Mouse (Mus musculus): ENCODE measurements around the gene Capn12. TPM values are rescaled to one million over a fixed set of nuclear protein-coding genes. Genes with fewer than 3 reads are reported as not detected.

The Capn12 gene
- polyA plus RNA-seq, 1 experiment: 0.14 TPM

DNA sequence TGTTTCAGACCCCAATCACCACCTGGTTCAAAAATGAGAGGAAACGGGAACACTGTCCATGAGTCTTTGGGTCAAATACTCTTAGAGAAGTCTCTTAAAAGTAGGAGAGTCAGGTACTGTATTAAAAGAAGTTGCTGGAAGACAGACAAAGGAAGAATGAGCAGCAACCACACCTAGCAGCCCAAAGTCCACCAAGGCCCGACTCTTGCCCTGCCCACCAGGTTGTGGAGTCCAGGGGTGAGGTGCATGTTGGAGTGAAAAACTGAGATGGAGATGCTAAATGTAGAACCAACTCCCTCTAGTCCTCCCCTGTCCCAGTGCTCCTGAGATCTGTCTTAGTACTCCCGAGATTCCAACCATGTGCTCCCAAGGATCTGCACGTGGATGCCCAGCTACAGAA, 30.6 kb upstream of the Capn12 start:
- H3K27ac ChIP-seq (ENCODE audit: control insufficient read depth, insufficient read depth, low read depth, low read length): no peak overlapping the region
- no peak for TF ChIP-seq POLR2A (IDR thresholded peaks at IDR 0.05; ENCODE audit: control insufficient read depth, low read depth, low read length)
- TF ChIP-seq CTCF (IDR thresholded peaks at IDR 0.05; ENCODE audit: control insufficient read depth, insufficient read depth, insufficient replicate concordance, low read depth, low read length): no peak

DNA sequence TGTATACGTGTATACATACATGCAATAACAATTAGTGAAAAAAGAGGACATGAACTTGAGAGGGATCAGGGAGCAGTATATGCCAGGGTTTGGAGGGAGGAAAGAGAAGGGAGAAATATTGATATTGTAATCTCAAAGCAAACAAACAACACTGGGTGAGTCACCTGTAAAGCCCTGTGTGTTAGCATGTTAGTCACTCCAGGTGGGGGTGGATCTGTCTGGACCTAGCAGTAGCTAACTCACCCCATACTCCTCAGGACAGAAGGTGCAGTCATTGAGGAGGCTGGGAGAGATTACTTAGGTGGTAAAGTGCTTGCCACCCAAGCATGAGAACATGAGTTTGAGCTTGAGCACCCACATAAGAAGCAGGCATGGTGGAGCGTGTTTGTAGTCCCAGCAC, 21.3 kb upstream of the Capn12 start:
- no peak overlapping the region for H3K27ac ChIP-seq (ENCODE audit: control insufficient read depth, insufficient read depth, low read depth, low read length)
- H3K4me1 ChIP-seq (ENCODE audit: control insufficient read depth, insufficient read depth, low read length): peaks cover 10% of the 10 kb centered on the region
- TF ChIP-seq CTCF (IDR thresholded peaks at IDR 0.05; ENCODE audit: control insufficient read depth, insufficient read depth, insufficient replicate concordance, low read depth, low read length) (no peak), POLR2A (IDR thresholded peaks at IDR 0.05; ENCODE audit: control insufficient read depth, low read depth, low read length) (no peak)
- H3K36me3 ChIP-seq (ENCODE audit: control insufficient read depth, insufficient read depth, low read length): no peaks in the 10 kb centered on the region
- no peaks in the 10 kb centered on the region; the same call in 1 of the 2 replicates for H3K27me3 ChIP-seq (ENCODE audit: control insufficient read depth, insufficient read depth, low read length)
- H3K4me3 ChIP-seq (ENCODE audit: control insufficient read depth, low read depth, low read length): no peak overlapping the region

More for the DNA sequence above, 30.6 kb upstream of the Capn12 start:
- Histone ChIP-seq H3K4me1 (ENCODE audit: control insufficient read depth, insufficient read depth, low read length) (no peaks in the 10 kb centered on the region), H3K4me3 (ENCODE audit: control insufficient read depth, low read depth, low read length) (no peak overlapping the region), H3K36me3 (ENCODE audit: control insufficient read depth, insufficient read depth, low read length) (no peaks in the 10 kb centered on the region), H3K27me3 (ENCODE audit: control insufficient read depth, insufficient read depth, low read length) (no peaks in the 10 kb centered on the region)

DNA sequence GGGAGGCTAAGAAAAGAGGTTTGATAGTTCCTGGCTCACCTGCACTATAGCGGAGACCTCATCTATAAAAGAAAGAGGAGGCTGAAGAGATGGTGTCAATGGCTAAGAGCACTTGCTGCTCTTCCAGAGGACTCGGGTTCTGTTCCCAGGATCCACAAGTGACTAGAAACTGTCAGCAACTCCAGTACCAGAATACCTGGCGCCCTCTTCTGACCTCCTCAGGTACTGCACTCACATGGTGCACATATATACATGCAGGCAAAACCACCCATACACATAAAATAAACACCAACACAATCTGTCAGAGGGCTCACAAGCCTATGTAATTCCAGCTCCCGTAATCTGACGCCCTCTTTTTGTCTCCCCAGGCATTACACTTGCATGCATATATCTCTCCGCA, 20.3 kb upstream of the Capn12 start:
- no peaks in the 10 kb centered on the region for H3K36me3 ChIP-seq (ENCODE audit: control insufficient read depth, insufficient read depth, low read length)
- no peak overlapping the region for H3K4me3 ChIP-seq (ENCODE audit: control insufficient read depth, low read depth, low read length)
- H3K27ac ChIP-seq (ENCODE audit: control insufficient read depth, insufficient read depth, low read depth, low read length): no peak overlapping the region
- TF ChIP-seq CTCF (IDR thresholded peaks at IDR 0.05; ENCODE audit: control insufficient read depth, insufficient read depth, insufficient replicate concordance, low read depth, low read length): peak; percentile 40; the same call in 1 of the 2 replicates
- TF ChIP-seq POLR2A (IDR thresholded peaks at IDR 0.05; ENCODE audit: control insufficient read depth, low read depth, low read length): no peak
- peaks cover 14% of the 10 kb centered on the region for H3K4me1 ChIP-seq (ENCODE audit: control insufficient read depth, insufficient read depth, low read length)
- no peaks in the 10 kb centered on the region; the same call in 1 of the 2 replicates for H3K27me3 ChIP-seq (ENCODE audit: control insufficient read depth, insufficient read depth, low read length)

DNA sequence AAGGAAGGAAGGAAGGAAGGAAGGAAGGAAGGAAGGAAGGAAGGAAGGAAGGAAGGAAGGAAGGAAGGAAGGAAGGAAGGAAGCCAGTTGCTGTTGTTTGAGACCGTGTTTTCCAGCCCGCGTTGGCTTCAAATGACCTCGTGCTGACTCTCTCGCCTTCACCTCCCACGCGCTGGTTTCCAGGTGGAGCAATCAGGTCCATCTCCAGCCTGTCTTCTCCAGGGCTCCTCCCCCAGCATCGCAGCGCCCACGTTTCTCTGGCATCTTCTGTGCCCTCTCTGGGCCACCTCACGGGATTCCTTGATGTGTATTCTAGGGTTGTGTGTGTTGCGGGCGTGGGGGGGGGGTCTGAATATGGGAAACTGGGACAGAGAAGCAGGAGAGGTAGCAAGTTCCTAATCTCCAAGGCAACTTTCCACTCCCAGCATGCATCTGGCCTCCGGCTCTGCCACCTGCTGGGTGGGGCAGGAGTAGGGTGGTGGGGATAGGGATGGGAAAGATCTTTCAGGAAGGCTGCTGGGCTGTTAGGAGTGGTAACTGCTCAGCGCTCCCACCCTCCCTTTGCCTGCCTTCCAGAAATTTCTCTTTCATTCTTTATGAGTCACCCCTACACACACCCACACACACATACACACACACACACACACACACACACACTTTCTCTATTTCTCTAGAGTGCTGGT, 18.3 kb upstream of the Capn12 start:
- H3K27ac ChIP-seq (ENCODE audit: control insufficient read depth, insufficient read depth, low read depth, low read length): no peak overlapping the region
- TF ChIP-seq POLR2A (IDR thresholded peaks at IDR 0.05; ENCODE audit: control insufficient read depth, low read depth, low read length) (no peak), CTCF (IDR thresholded peaks at IDR 0.05; ENCODE audit: control insufficient read depth, insufficient read depth, insufficient replicate concordance, low read depth, low read length) (no peak)

DNA sequence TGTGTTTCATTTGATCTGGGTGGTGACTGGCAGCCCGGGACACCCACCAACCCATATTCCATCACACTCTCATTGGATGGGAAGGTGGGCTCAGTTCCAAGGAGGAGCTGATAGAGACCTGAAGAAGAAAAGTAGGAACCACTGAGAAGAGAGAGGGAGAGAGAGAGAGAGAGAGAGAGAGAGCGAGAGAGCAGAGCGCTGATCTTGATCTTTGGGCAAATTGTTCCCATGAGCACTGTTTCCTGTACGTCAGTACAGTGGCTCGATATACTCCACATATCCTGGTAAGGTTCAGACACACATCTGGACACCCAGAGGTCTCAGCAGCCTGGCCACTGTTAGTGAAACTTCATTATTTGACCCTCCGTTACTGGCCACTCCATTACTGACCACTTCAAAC, 17.7 kb upstream of the Capn12 start, which contains the start of gene Lgals7:
Lgals7 (plus strand) TSS at position 314 of the 400 bp plus-strand sequence.
- Histone ChIP-seq H3K4me1 (ENCODE audit: control insufficient read depth, insufficient read depth, low read length) (peaks cover 23% of the 10 kb centered on the region), H3K27me3 (ENCODE audit: control insufficient read depth, insufficient read depth, low read length) (no peaks in the 10 kb centered on the region; the same call in 1 of the 2 replicates), H3K4me3 (ENCODE audit: control insufficient read depth, low read depth, low read length) (no peak within 1 kb of the TSS), H3K27ac (ENCODE audit: control insufficient read depth, insufficient read depth, low read depth, low read length) (no peak within 1 kb of the TSS), H3K36me3 (ENCODE audit: control insufficient read depth, insufficient read depth, low read length) (no peaks in the 10 kb centered on the region)
- TF ChIP-seq POLR2A (IDR thresholded peaks at IDR 0.05; ENCODE audit: control insufficient read depth, low read depth, low read length): no peak
- TF ChIP-seq CTCF (IDR thresholded peaks at IDR 0.05; ENCODE audit: control insufficient read depth, insufficient read depth, insufficient replicate concordance, low read depth, low read length): no peak

More for the DNA sequence above, 18.3 kb upstream of the Capn12 start:
- Histone ChIP-seq H3K27me3 (ENCODE audit: control insufficient read depth, insufficient read depth, low read length) (no peaks in the 10 kb centered on the region; the same call in 1 of the 2 replicates), H3K36me3 (ENCODE audit: control insufficient read depth, insufficient read depth, low read length) (no peaks in the 10 kb centered on the region), H3K4me3 (ENCODE audit: control insufficient read depth, low read depth, low read length) (no peak overlapping the region), H3K4me1 (ENCODE audit: control insufficient read depth, insufficient read depth, low read length) (peaks cover 23% of the 10 kb centered on the region)

DNA sequence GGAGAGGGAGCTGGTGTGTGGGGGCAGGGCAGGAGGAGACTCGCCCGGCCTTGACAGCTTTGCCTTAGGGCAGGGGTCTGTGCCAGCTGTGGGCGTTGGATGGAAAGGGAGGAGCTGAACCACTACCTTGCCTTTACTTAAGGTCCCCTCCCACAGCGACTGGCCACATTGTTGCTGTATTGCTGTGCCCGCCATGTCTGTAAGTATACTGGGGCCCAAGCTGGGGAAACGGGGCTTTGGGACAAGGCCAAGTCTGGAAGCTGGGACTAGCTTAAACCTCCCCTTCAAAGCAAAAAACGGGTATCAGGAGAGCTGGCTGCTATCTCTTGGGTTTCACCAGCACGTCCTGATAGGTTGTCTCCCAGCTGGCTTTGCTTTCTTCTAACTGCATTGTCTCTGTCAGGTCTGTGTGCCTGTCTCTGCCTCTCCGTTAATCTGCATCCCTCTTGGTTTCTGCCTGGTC, 16.9 kb upstream of the Capn12 start:
- no peaks in the 10 kb centered on the region; the same call in 1 of the 2 replicates for H3K27me3 ChIP-seq (ENCODE audit: control insufficient read depth, insufficient read depth, low read length)
- no peaks in the 10 kb centered on the region for H3K36me3 ChIP-seq (ENCODE audit: control insufficient read depth, insufficient read depth, low read length)
- no peak overlapping the region for H3K27ac ChIP-seq (ENCODE audit: control insufficient read depth, insufficient read depth, low read depth, low read length)
- no peak overlapping the region for H3K4me3 ChIP-seq (ENCODE audit: control insufficient read depth, low read depth, low read length)
- peaks cover 23% of the 10 kb centered on the region for H3K4me1 ChIP-seq (ENCODE audit: control insufficient read depth, insufficient read depth, low read length)
- no peak for TF ChIP-seq POLR2A (IDR thresholded peaks at IDR 0.05; ENCODE audit: control insufficient read depth, low read depth, low read length)
- TF ChIP-seq CTCF (IDR thresholded peaks at IDR 0.05; ENCODE audit: control insufficient read depth, insufficient read depth, insufficient replicate concordance, low read depth, low read length): no peak

DNA sequence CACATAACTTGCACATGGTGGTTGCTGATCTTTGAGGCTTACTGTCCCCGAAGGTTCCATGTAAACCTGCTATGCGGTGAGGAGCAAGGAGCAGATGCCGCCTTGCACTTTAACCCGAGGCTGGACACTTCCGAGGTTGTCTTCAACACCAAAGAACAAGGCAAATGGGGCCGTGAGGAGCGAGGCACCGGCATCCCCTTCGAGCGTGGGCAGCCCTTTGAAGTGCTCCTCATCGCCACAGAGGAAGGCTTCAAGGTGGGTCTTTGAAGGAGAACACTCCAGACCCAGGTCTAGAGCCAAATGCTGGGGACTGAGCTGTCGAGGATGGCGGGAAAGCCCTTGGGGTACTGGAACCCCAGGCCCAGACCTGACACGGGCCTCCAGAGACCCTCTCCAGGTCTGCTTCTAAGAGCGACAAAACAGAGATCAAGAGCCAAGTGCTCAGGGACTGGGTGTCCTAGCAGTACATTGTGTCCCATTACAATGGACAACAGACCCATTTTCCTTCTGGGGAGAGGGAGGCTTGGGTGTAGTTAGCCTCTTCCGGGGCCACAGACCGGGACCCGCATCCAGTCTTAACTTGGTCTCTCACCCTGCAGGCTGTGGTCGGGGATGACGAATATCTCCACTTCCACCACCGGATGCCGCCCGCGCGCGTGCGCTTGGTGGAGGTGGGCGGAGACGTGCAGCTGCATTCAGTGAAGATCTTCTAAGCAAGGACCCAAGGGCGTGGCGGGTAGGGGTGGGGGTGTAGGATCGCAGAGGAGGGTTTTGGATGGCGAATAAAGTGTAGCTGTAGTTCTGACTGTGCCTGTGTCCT, 15.5 kb upstream of the Capn12 start:
- Histone ChIP-seq H3K27ac (ENCODE audit: control insufficient read depth, insufficient read depth, low read depth, low read length) (no peak overlapping the region), H3K4me3 (ENCODE audit: control insufficient read depth, low read depth, low read length) (no peak overlapping the region), H3K4me1 (ENCODE audit: control insufficient read depth, insufficient read depth, low read length) (peaks cover 23% of the 10 kb centered on the region), H3K27me3 (ENCODE audit: control insufficient read depth, insufficient read depth, low read length) (no peaks in the 10 kb centered on the region; the same call in 1 of the 2 replicates), H3K36me3 (ENCODE audit: control insufficient read depth, insufficient read depth, low read length) (no peaks in the 10 kb centered on the region)
- TF ChIP-seq CTCF (IDR thresholded peaks at IDR 0.05; ENCODE audit: control insufficient read depth, insufficient read depth, insufficient replicate concordance, low read depth, low read length): peak; percentile 20; the same call in 1 of the 2 replicates
- no peak for TF ChIP-seq POLR2A (IDR thresholded peaks at IDR 0.05; ENCODE audit: control insufficient read depth, low read depth, low read length)

Data from testis, adult 2 months (tissue).